Mouse (Mus musculus): ENCODE measurements around the gene Lrrc23.

Gene Lrrc23

DNA sequence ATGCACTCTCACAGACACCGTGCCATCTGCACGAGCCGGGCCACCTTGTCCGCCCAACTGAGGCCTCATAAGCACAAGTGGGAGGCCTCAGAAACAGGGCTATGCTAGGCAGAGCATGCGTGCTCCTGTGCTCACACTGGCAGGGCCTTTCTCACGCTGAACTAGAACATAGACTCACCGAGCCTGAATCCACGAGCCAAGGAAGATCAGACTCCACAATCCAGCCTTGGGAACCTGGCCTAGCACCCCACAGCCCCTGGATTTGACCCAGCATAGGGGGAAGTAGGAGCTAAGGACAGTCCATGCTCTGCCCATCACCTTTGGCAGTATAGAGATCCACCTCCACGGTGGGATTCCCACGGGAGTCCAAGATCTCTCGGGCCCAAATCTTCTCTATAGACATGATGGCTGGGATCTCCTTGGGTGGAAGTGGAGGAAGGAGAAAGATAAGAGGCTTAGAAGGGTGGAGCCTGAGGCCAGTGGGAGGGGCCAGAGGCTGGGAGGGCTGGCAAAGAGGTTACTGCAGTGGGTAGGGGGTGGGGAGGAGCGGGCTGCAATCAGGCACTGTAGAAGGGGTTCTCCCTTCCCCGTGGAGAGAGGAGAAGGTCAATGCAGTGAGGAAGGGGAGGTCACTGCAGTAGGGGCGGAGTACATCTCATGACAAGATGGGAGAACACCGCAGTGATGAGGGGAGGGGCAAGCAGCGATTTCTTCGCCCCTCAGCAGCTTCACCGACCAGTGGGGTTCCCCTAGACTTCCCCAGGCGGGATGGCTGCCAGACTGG, 11.4 kb downstream of the Lrrc23 start:
- no peak for DNase-seq (ENCODE audit: low spot score)

GRCm38 (mm10) chr6:124767536-124767919, 12.0 kb downstream of the Lrrc23 start:
- DNase-seq (ENCODE audit: low spot score): no peak

DNA sequence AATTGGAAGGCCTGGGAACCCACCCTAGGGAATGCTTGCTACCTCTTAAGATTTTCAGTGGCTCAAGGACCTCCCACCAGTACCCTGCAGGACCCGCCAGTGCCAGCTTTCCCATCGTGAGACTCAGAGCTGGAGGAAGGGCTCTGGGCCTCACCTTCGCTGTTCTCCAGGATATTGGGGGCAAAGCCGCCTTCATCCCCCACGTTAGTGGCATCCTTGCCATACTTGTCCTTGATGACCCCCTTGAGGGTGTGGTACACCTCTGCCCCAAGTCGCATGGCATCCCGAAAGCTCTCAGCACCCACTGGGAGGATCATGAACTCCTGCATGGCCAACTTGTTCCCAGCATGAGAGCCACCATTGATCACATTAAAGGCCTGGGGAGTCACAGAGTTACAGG, 13.6 kb downstream of the Lrrc23 start:
- DNase-seq (ENCODE audit: low spot score): no peak

DNA sequence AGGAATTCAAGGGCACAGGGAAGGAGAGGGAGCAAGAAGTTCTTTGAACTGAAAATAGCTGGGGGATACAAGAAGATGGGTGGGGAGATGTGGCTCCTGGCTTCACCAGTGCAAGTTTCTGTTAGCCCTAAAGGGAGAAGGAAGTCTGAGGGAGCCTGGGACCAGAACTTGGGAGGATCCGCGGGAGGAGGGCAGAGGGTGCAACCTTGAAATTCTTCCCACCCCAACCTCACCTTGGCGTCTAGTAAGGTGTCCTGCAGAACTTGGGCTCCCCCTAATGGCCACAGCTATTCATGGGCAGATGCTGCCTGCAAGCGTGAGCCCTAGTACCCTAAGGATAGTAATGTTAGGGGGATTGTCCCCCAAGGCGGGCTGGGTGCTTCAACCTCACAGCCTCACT, 20.3 kb downstream of the Lrrc23 start:
- peak; percentile 86 for DNase-seq (ENCODE audit: low spot score)

GRCm38 (mm10) chr6:124758849-124759232, 20.7 kb downstream of the Lrrc23 start:
- DNase-seq (ENCODE audit: low spot score): no peak

- no peak for DNase-seq (ENCODE audit: low spot score)
Measured at GRCm38 (mm10) chr6:124757909-124758848, 21.3 kb downstream of the Lrrc23 start.

GRCm38 (mm10) chr6:124757351-124757880, 22.1 kb downstream of the Lrrc23 start:
- no peak for DNase-seq (ENCODE audit: low spot score)

GRCm38 (mm10) chr6:124756652-124757350, 22.7 kb downstream of the Lrrc23 start:
- peak; percentile 36 for DNase-seq (ENCODE audit: low spot score)

GRCm38 (mm10) chr6:124755831-124756595, 23.5 kb downstream of the Lrrc23 start, which contains the start of the genes Gm45234 and Atn1:
TSS of gene Gm45234 (minus strand) at chr6:124756021.
TSS of gene Atn1 (minus strand) at chr6:124756524.
- DNase-seq (ENCODE audit: low spot score): peak; percentile 38

GRCm38 (mm10) chr6:124755306-124755705, 24.2 kb downstream of the Lrrc23 start:
- DNase-seq (ENCODE audit: low spot score): no peak

GRCm38 (mm10) chr6:124753861-124754260, 25.7 kb downstream of the Lrrc23 start:
- DNase-seq (ENCODE audit: low spot score): no peak

DNA sequence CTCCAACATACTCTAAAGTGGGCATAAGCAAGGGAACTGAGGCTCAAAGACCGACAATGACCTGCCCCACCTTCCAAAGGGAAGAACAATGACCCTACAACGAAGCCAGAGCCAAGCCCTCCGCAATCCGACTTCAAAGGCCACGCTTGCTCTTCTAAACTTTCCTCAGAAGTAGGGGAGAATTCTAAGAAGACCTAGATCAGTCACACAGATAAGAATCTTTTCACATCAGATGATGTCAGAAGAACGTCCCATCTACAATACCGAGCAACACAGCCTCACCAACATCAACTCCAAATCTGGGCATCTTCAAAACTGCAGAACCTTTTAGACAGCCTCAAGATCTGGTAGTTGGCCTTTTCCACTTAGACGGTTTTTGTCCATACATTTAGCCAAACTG, 29.1 kb downstream of the Lrrc23 start:
- peak; percentile 75 for DNase-seq (ENCODE audit: low spot score)

DNA sequence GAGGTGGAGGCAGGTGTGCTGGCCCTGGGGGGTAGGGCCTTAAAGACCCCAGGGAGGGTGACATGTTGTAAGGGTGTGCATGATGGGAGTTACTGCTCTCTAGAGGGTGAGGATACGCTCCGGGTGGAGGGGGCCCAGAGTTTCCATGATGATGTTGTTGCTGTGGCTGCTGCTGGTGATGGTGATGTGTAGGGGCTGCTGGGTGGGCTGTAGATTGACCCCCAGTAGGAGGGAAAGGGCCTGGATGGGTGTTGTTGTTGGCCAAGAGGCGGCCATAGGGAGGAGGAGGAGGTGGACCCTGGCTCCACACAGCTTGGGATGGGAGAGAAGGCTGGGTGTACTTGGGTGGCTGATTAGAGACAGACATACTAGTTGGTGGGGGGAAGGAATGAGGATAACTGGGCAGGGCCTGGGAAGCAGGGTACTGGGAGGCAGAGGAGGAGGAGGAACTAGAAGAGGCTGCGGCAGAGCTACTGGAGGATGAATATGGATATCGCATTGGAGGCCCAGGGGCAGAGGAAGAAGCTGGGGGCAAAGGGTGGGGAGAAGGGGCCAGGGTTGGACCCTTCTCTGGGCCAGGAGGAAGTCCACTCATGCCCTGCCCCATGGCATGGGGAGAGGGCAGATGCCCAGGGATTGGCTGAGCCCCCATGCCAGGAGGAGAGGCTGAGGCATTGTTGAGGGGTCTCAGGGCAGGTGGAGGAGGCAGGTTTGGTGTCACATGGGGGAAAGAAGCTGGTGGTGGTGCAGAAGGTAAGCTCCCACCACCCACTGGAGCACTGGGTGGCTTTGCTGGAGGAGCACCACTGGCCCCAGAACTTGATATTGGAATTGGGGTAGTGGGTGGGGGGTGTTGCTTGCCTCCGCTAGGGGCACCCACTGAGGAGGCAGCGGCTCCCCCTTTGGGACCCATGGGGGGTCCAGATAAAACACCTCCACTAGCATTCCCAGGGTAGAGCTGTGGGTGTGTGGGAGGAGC, 32.6 kb downstream of the Lrrc23 start:
- no peak for DNase-seq (ENCODE audit: low spot score)

GRCm38 (mm10) chr6:124746296-124746605, 33.3 kb downstream of the Lrrc23 start:
- no peak for DNase-seq (ENCODE audit: low spot score)

DNA sequence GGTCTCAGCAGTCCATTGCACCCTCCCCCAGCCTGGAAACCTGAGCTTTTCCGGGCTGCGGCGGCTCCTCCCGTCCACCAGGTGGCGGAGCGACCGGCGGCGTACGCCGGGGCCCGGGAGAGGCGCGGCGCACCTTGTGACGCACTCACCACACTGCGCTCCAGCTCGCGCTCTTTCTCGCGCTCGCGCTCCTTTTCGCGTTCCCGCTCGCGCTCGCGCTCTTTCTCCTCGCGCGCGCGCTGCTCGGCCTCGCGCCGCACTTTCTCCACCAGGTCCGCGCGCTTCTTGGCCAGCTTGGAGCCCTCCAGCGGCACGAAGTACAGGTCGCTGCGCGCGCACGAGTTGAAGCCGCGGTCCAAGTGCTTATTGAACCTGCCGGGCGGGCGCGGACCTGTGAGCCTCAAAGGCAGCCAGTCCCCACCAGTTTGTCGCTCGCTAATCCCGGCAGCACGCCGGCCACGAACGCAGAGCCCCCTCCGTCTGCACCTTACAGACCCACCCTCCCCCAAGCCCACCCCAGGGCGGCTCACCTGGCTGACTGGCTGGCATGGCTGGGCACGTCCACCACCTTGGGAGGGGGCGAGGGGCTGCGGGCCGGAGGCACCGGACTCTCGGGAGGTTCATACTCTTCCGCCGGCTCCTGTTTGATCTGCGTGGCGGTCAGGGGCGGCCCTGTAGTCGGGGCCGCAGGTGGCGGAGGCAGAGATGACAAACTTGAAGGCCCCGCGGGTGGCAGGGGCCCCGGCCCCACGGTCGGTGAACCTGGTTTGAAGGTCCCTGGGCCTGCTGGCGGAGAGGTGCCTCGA, 33.8 kb downstream of the Lrrc23 start:
- peak; percentile 93 for DNase-seq (ENCODE audit: low spot score)

GRCm38 (mm10) chr6:124744755-124745321, 34.7 kb downstream of the Lrrc23 start:
- DNase-seq (ENCODE audit: low spot score): no peak

- DNase-seq (ENCODE audit: low spot score): no peak
Measured at GRCm38 (mm10) chr6:124743647-124744046, 35.9 kb downstream of the Lrrc23 start.

DNA sequence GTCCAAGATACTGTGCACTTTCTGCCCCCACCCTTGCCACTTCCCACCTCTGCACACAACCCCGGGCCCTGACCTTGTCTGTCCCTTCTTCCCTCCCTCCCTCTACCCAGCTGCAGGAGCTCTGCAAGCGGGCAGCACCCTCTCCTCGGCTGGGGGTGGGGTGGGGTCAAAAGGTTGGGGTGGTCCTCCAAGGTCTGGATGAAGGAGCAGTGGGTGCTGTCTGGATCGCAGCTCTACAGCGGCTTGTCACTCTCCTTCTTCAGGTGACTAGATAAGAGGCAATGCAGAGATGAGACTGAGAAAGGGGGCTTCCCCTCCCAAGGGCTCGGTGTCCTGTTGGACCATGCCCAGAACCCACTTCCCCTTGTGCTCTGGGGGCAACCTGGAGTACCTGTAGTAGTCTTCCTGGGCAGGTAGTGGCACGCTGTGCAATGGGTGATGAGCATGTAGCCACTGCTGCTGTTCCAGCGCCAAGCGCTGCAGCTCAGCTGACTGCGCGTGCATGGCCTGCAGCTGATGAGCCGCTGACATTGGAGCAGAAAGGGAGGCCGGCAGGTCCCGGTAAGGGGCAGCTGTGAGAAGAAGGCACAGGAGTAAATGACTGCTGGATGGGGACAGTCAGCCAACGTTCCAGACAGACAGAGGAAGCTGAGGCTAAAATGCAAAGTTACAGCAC, 36.5 kb downstream of the Lrrc23 start:
- no peak for DNase-seq (ENCODE audit: low spot score)
